Mouse (Mus musculus) cerebellum, adult 9-11 months (tissue): ENCODE data around the gene Evi2.

Source experiments
- DNase-seq: peaks from one replicate; pipeline ENCODE4 v3.0.0; 2022

Evi2 gene

DNA sequence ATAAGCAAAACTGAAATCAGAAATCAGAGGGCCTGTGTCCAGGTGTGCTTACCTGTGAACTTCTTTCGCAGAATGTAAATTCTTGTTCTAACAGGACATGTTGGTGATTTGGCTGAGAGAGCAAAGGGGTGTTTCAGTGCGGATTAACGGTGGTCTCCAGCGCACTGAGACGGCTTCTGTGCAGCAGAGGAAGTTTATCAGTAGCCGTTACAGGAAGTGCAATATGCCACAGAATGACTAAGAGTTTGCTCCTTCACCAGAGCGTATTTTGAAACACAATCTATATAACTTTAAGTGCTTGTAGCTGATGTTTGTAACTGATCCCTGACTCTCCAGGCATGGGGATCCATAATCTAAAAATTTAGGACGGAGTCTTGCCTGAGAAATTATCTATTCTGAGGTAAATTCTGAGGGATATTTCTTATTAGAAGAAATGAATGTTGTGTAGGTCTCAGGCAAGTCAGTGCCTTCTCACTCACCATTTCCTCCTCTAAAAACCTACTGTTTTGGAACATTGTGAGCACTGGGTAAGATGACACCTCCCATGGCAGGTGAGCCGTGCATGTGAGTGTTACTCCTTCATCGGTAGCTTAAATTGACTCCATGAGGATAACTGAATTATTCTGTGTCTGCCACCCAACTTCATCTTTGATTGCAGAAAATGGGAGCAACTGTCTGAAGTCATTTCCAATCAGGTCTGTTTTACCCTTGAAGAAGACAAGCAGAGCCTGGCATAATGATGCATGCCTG lies 6.7 kb downstream of the Evi2 start, which contains the start of gene Evi2b:
Evi2b (minus strand) TSS at position 203 of the 750 bp plus-strand sequence.
- DNase-seq: no peak

DNA sequence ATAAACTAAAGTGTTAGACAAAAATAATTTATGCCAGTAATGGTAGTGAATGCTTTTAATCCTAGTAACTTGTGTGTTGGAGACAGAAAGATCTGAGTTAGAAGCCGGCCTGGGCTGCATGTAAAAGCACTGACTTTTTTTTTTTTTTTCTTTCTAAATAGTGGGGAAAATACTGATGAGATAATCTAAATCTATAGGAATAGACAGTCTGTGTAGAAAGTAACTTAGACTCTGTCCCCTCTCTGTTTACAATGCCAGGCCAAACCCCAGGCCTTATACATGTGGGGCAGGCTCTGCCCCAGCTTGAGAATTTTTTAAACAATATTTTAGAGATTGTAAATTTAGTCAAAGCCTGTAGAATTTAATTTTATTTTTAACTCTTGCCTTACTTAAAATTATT lies 7.4 kb downstream of the Evi2 start:
- no peak for DNase-seq

DNA sequence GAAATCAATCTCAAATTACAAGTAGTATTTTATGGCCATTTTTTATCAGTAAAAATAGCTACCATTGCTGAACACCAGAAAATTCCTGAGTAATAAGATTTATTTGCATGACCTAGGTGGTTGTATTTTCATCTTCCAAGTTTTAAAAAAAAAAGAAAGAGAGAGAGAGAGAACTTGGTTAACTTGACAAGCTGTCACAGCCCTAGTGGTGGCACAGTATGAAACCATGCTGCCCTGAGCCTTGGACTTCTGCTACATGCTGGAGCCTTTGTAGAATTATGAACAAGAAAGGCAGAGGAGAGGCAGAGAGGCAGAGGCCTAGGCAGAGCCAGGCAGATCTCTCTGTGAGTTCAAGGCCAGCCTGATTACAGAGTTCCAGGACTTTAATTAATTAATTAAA lies 8.5 kb downstream of the Evi2 start:
- DNase-seq: no peak

- no peak for DNase-seq
Observed at GRCm38 (mm10) chr11:79520772-79521171, 9.6 kb downstream of the Evi2 start.

GRCm38 (mm10) chr11:79519878-79520291 lies 10.5 kb downstream of the Evi2 start:
- DNase-seq: no peak

GRCm38 (mm10) chr11:79519299-79519698 lies 11.1 kb downstream of the Evi2 start:
- no peak for DNase-seq

- no peak for DNase-seq
Observed at GRCm38 (mm10) chr11:79515798-79516197, 14.6 kb downstream of the Evi2 start.

DNA sequence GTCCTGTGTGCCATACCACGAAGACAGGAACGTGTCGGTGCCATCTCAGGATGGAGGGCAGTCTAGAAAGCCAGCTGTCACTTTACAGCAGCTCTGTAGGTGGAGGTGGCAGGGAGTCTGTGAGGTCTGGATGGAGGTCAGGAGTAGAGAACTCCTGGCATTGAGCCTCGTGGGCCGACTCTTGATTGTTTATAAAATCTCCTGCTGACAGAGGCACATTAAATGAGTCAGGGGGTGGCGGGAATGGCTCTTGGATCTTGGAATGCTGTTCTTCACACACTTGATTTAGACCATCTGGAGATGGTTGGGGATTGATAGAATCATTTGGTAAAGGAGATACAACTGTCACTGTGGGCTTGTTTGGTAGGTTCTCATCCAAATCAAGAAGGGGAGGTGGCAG lies 15.1 kb downstream of the Evi2 start:
- peak; percentile 17 for DNase-seq

DNA sequence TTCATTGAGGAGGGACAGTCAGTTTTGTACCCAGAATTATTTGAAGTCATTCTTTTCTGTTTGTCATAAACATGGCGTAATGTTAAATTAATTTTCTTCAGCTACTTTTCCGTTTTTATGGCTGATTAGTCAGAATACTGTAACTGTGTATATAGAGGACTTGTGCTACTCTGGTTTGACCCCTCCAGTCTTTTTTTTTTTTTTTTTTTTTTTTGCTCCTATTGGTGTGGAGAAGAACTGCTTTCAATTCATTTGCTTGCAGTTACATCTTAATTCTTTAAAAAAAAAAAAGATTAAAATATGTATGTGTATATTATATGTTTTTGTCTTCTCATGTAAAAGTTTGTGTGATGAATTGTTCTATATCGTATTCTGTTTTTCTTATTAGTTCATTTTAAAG lies 18.4 kb downstream of the Evi2 start:
- no peak for DNase-seq

- DNase-seq: no peak
Observed at GRCm38 (mm10) chr11:79504506-79504905, 25.9 kb downstream of the Evi2 start.

DNA sequence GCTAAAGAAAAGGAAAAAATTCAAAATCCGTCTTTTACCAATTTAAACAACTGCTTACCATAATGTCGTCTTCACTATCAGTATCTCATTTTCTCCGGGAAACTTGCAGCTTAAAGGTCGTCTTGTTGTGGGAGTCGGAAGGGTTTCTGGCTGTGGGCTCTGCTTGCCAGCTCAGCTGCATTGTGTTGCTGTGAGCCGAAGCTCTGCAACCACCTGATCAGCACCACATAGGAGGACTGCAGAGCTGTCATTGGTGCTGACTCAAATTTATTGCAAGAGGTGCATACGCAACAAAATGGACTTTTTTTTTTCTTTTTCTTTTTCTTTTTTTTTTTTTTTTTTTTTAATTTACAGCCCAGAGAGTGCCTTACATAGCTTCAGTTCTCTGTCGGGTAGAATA lies 26.5 kb downstream of the Evi2 start, which contains the start of gene Omg:
Omg (minus strand) TSS at position 240 of the 400 bp plus-strand sequence.
- peak; percentile 18 for DNase-seq

GRCm38 (mm10) chr11:79502917-79503316 lies 27.5 kb downstream of the Evi2 start:
- DNase-seq: no peak

- no peak for DNase-seq
Observed at GRCm38 (mm10) chr11:79494976-79495800, 35.2 kb downstream of the Evi2 start.

DNA sequence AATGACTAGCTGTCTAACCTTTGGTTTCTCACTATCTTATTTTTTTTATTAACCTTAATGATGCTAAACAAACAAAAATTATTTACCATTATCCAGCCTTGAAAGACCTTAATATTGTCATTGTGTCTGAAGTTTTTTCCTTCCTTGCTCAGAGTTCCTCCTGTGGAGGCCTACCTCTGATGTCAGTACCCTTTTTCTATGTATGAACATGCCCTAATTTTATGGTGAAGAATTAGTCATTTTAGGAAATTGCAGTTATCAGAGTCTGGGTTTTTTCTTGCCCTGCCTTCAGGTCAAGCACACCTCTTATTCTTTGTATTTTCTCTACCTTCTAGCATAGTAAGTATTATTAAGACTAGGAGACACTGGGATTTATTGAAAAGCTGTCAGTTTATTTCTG lies 45.7 kb downstream of the Evi2 start:
- DNase-seq: no peak

DNA sequence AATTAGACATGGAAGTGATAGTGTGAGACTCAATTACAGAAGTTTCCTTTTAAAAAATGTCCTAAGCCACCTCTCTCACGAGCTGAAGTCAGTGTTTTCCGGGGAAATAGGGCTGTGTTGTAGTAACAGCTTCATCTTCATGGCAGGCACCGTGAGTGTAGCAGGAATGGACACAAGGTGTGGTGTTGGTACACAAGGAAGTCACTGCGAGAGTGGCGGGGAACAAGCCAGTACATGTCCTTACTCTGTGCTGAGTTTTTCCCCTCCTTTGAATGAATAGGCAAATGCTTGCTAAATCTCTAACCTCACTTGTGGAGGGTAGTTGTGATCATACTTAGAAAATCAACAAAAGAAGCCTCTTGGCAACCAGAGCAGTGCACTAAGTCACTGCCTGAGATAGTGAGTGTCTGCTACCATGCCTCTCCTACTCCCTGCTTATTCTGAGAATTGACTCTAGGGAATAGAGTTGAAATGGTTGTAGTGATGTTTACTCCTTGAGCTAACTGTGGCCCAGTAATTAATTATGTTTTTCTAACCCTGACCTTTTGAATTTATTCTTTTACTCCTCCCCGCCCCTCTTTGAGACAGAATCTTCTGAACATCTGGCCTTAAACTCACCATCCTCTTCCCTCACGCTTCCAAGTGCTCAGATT lies 46.4 kb downstream of the Evi2 start:
- DNase-seq: no peak

DNA sequence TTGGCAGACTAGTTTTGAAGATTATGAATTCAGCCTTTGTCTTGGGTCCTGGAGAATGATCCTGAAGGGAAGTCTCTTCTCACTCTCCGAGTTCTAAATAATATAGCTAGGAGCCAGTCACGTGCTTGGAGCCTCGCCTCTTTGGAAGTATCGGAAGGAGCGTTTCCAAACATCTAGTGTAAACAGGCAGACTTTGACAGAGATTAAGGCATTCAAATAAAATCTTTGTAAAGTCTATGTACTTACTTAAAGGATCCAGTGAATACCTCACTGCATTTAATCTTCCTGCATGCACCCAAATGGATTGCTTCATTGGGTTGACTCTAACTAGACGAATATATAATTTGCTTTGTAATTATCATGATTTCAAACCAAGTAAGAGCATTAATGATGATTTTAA lies 47.0 kb downstream of the Evi2 start:
- no peak for DNase-seq

GRCm38 (mm10) chr11:79468097-79468496 lies 62.3 kb downstream of the Evi2 start:
- no peak for DNase-seq
